Mouse (Mus musculus): ENCODE data around the gene Pdxk. TPM values are rescaled to one million over a fixed set of nuclear protein-coding genes. Genes with fewer than 3 reads are reported as not detected.

The Pdxk gene
- polyA plus RNA-seq, 2 experiments: 8.9 to 9.8 TPM

- no peak for TF ChIP-seq POLR2A (IDR thresholded peaks at IDR 0.05; ENCODE audit: borderline replicate concordance, extremely low read depth, insufficient read depth, insufficient read length)
- H3K9me3 ChIP-seq (ENCODE audit: control insufficient read depth, low read length): no peaks in the 10 kb centered on the region
- 0 out of 2 replicates have a peak, but pooled peaks cover 2% of the 10 kb centered on the region for H3K4me1 ChIP-seq (ENCODE audit: control insufficient read depth, insufficient read depth, low read length)
- no peak overlapping the region for H3K4me3 ChIP-seq (replicated peaks; ENCODE audit: low read length)
- H3K27ac ChIP-seq (replicated peaks; ENCODE audit: low read depth, low read length): no peak overlapping the region
- ATAC-seq (ENCODE audit: low FRiP score, low read depth) (no peak), DNase-seq (ENCODE audit: low spot score) (no peak)
- WGBS: 76% methylated on average over 3 of the region's 3 CpGs
- H3K27me3 ChIP-seq (ENCODE audit: control insufficient read depth, insufficient read depth, low read length): no peaks in the 10 kb centered on the region
- H3K36me3 ChIP-seq (ENCODE audit: control insufficient read depth, insufficient read depth, low read length): no peaks in the 10 kb centered on the region
- no peak overlapping the region for H3K4me2 ChIP-seq (replicated peaks; ENCODE audit: low read depth, low read length, severe bottlenecking)
- no peak overlapping the region for H3K9ac ChIP-seq (ENCODE audit: low read depth, low read length, severe bottlenecking)
Observed at GRCm38 (mm10) chr10:78472046-78472445, 7.3 kb upstream of the Pdxk start.

- no peaks in the 10 kb centered on the region for H3K27me3 ChIP-seq (ENCODE audit: control insufficient read depth, insufficient read depth, low read length)
- 0 out of 2 replicates have a peak, but pooled peaks cover 2% of the 10 kb centered on the region for H3K4me1 ChIP-seq (ENCODE audit: control insufficient read depth, insufficient read depth, low read length)
- TF ChIP-seq POLR2A (IDR thresholded peaks at IDR 0.05; ENCODE audit: borderline replicate concordance, extremely low read depth, insufficient read depth, insufficient read length): no peak
- DNase-seq (ENCODE audit: low spot score): no peak
- H3K9ac ChIP-seq (ENCODE audit: low read depth, low read length, severe bottlenecking): no peak overlapping the region
- no peak for ATAC-seq (ENCODE audit: low FRiP score, low read depth)
- H3K4me3 ChIP-seq (replicated peaks; ENCODE audit: low read length): no peak overlapping the region
- H3K4me2 ChIP-seq (replicated peaks; ENCODE audit: low read depth, low read length, severe bottlenecking): peak overlapping the region; percentile 5; the same call in 1 of the 2 replicates
- H3K36me3 ChIP-seq (ENCODE audit: control insufficient read depth, insufficient read depth, low read length): no peaks in the 10 kb centered on the region
- H3K27ac ChIP-seq (replicated peaks; ENCODE audit: low read depth, low read length): 0 out of 2 replicates have a peak overlapping the region, but pooled peaks have one; percentile 13
- WGBS: 54% methylated on average over 15 of the region's 15 CpGs
- H3K9me3 ChIP-seq (ENCODE audit: control insufficient read depth, low read length): no peaks in the 10 kb centered on the region
Observed at GRCm38 (mm10) chr10:78470582-78471313, 6.0 kb upstream of the Pdxk start.

GRCm38 (mm10) chr10:78467761-78468310 is 3.1 kb upstream of the Pdxk start:
- Histone ChIP-seq H3K27ac (replicated peaks; ENCODE audit: low read depth, low read length) (no peak overlapping the region), H3K9ac (ENCODE audit: low read depth, low read length, severe bottlenecking) (no peak overlapping the region), H3K4me2 (replicated peaks; ENCODE audit: low read depth, low read length, severe bottlenecking) (no peak overlapping the region), H3K9me3 (ENCODE audit: control insufficient read depth, low read length) (no peaks in the 10 kb centered on the region), H3K4me1 (ENCODE audit: control insufficient read depth, insufficient read depth, low read length) (peaks cover 8% of the 10 kb centered on the region), H3K4me3 (replicated peaks; ENCODE audit: low read length) (no peak overlapping the region), H3K36me3 (ENCODE audit: control insufficient read depth, insufficient read depth, low read length) (no peaks in the 10 kb centered on the region), H3K27me3 (ENCODE audit: control insufficient read depth, insufficient read depth, low read length) (no peaks in the 10 kb centered on the region)
- DNase-seq (ENCODE audit: low spot score): no peak
- no peak for TF ChIP-seq POLR2A (IDR thresholded peaks at IDR 0.05; ENCODE audit: borderline replicate concordance, extremely low read depth, insufficient read depth, insufficient read length)
- WGBS: 17% methylated on average over 2 of the region's 2 CpGs
- ATAC-seq (ENCODE audit: low FRiP score, low read depth): no peak

GRCm38 (mm10) chr10:78466647-78467046 is 1.9 kb upstream of the Pdxk start:
- H3K4me1 ChIP-seq (ENCODE audit: control insufficient read depth, insufficient read depth, low read length): peaks cover 8% of the 10 kb centered on the region
- no peak overlapping the region for H3K4me3 ChIP-seq (replicated peaks; ENCODE audit: low read length)
- no peak for TF ChIP-seq POLR2A (IDR thresholded peaks at IDR 0.05; ENCODE audit: borderline replicate concordance, extremely low read depth, insufficient read depth, insufficient read length)
- DNase-seq (ENCODE audit: low spot score) (no peak), ATAC-seq (ENCODE audit: low FRiP score, low read depth) (no peak)
- no peak overlapping the region for H3K9ac ChIP-seq (ENCODE audit: low read depth, low read length, severe bottlenecking)
- no peaks in the 10 kb centered on the region for H3K36me3 ChIP-seq (ENCODE audit: control insufficient read depth, insufficient read depth, low read length)
- WGBS: 86% methylated on average over 9 of the region's 9 CpGs
- H3K4me2 ChIP-seq (replicated peaks; ENCODE audit: low read depth, low read length, severe bottlenecking): no peak overlapping the region
- H3K27ac ChIP-seq (replicated peaks; ENCODE audit: low read depth, low read length): no peak overlapping the region
- H3K9me3 ChIP-seq (ENCODE audit: control insufficient read depth, low read length): no peaks in the 10 kb centered on the region
- no peaks in the 10 kb centered on the region for H3K27me3 ChIP-seq (ENCODE audit: control insufficient read depth, insufficient read depth, low read length)

- no peak overlapping the region for H3K27ac ChIP-seq (replicated peaks; ENCODE audit: low read depth, low read length)
- H3K4me3 ChIP-seq (replicated peaks; ENCODE audit: low read length): peak overlapping the region; percentile 72; the same call in 1 of the 2 replicates
- no peak for TF ChIP-seq POLR2A (IDR thresholded peaks at IDR 0.05; ENCODE audit: borderline replicate concordance, extremely low read depth, insufficient read depth, insufficient read length)
- no peaks in the 10 kb centered on the region for H3K27me3 ChIP-seq (ENCODE audit: control insufficient read depth, insufficient read depth, low read length)
- DNase-seq (ENCODE audit: low spot score) (no peak), ATAC-seq (ENCODE audit: low FRiP score, low read depth) (no peak)
- peak overlapping the region; percentile 99 for H3K4me2 ChIP-seq (replicated peaks; ENCODE audit: low read depth, low read length, severe bottlenecking)
- H3K9ac ChIP-seq (ENCODE audit: low read depth, low read length, severe bottlenecking): 0 out of 2 replicates have a peak overlapping the region, but pooled peaks have one; percentile 31
- 87% methylated on average over 3 of the region's 3 CpGs for WGBS
- H3K4me1 ChIP-seq (ENCODE audit: control insufficient read depth, insufficient read depth, low read length): peaks cover 10% of the 10 kb centered on the region
- no peaks in the 10 kb centered on the region for H3K36me3 ChIP-seq (ENCODE audit: control insufficient read depth, insufficient read depth, low read length)
- H3K9me3 ChIP-seq (ENCODE audit: control insufficient read depth, low read length): no peaks in the 10 kb centered on the region
Observed at GRCm38 (mm10) chr10:78465472-78465871, 697 bp upstream of the Pdxk start.
